Mouse (Mus musculus) T-cell, adult 2 months (primary cell): Measurements from ENCODE around the gene Atp6v0e.

Source experiments
- DNase-seq: peaks from one replicate; pipeline ENCODE4 v3.0.0; 2022; ENCODE audit warnings: low spot score

Atp6v0e gene

DNA sequence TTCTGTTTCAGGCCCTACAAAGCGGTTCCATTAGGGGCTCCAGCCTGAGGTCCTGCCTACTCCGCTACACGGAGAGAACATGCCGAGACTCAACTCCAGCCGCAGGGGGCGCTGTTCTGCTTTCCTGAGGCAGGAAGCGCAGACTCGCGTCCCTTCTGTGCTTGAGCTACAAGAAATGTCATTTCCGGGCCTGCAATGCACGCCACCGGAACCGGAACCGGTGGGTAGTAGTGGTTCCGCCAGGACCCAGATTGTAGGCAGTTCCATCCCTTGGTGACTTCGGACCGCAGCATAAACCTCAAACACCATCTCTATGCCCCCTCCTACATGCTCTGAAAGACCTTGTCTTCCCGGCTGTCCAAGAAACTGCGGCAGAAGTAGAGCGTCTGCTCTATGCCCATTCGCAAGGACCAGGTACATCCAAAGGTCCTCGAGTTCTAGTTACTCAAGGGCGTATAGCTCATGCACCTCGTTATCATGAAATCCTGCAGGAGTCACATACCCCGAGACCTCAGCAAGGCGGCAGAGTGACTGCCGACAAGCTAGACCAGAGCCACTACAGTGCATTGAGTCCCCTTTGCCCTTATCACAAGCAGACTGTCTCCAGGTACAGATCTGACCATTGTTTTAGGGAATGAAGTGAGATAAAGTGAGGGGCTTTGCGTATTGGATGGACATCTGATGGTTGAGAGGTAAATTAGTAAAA is at the start of gene Atp6v0e:
Atp6v0e (plus strand) TSS at position 254 of the 706 bp plus-strand sequence.
- DNase-seq = peak; percentile 94

DNA sequence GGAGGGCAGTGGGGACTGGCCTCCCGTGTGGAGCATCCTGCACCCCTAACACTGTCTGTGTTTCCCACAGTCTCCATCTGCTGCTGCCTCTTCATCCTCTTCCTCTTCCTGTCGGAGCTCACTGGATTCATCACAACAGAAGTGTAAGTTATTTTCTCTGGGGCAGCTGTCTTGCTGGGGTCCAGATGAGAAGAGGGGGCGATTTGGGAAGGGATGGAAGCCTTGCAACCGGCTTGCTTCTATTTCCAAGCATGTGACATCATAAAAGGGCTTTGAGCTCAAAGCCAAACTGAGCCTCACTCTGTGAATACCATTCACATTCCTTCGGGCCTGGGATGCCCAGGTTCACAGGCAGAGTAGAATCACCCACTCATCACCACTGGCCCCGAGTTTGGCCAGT is 48.7 kb upstream of the Atp6v0e start:
- no peak for DNase-seq

GRCm38 (mm10) chr17:26614708-26615486 is 48.1 kb upstream of the Atp6v0e start:
- DNase-seq = no peak

DNA sequence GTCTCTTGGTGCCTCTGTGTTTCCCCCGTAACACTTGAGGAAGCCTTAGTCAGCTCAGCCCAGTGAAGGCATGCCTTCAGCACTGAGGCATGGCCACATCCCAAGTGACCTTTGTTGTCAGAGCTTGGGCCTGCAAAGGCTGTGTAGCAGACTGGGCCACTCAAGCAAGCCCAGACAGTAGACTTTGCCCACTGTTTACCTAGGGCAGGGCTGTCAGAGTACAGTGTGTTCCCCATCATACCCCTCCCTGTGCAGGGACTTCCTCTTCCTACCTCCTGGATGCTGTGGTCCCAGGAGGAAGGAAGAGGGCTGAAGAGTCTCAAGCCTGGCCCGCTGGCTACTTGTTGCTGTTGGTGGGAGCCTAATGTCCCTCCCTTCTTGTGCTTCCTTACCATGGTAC is 46.3 kb upstream of the Atp6v0e start:
- no peak for DNase-seq

DNA sequence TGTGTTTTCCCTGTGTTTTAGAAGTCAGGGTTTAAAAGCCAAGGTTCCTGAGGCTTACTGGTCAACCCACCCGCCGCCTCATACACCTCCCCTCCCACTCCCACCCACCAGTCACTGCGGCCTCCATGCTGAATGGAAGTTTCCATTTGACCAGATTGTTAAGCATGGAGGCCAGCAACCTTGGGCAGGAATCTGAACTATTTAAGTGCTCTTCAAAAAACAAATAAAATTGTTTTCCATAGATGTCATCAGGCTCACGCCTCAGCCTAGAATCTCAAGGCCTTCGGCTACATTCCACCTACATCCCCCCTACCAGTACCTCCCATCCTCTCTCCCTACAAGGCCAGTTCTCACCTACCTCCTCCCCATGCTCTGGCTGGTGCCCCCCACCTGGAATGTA is 44.5 kb upstream of the Atp6v0e start:
- DNase-seq = no peak

- DNase-seq = no peak
These were observed 43.5 kb upstream of the Atp6v0e start for GRCm38 (mm10) chr17:26619577-26619976.

GRCm38 (mm10) chr17:26620292-26620691 is 42.7 kb upstream of the Atp6v0e start:
- no peak for DNase-seq

GRCm38 (mm10) chr17:26620786-26621766 is 42.0 kb upstream of the Atp6v0e start:
- DNase-seq = no peak

GRCm38 (mm10) chr17:26621912-26622311 is 41.1 kb upstream of the Atp6v0e start:
- no peak for DNase-seq

DNA sequence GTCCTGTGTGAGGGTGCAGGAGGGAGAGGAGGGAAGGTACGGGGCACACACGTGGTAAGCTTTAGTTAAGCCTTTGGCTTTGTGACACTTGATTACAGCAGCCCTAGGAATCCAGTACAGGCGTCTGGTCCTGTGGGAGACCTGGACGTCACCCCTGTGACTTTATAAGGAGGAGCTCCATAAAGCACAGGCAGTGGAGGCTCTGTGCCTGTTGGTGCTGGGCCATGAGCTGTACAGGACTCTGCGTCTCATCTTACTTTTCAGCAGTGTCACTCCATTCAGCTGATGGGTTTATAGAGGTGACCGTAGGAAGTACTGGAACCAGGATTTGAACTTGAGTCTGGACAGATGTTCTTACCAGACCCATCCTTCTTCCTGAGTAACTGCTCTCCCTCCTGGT is 39.0 kb upstream of the Atp6v0e start:
- no peak for DNase-seq

- no peak for DNase-seq
These were observed 38.0 kb upstream of the Atp6v0e start for GRCm38 (mm10) chr17:26624999-26625398.

DNA sequence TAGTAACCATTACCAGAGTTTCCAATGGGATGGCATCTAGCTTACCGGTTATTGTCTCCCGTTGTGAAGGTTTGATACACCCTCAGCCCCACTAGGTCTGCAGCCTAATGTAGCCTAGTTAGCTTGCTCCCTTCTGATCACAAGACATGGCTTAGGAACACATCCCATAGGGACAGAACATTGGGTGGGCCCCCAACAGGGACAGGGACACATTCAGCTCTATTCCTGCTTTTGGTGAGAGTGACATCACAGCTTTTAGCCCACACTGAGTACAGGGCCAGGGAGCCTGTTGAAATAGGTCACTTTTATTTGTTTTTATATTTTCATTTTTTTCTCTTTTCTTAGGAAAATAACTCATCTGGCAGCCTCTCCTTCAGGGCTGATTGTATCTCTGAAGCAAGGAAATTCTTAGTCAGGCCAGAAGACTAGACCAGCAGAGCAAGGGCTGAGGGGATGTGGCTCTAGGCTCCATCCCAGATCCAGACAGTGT is 37.5 kb upstream of the Atp6v0e start:
- no peak for DNase-seq

GRCm38 (mm10) chr17:26628479-26628878 is 34.6 kb upstream of the Atp6v0e start:
- no peak for DNase-seq

- no peak for DNase-seq
These were observed 34.1 kb upstream of the Atp6v0e start for GRCm38 (mm10) chr17:26628936-26629335.

DNA sequence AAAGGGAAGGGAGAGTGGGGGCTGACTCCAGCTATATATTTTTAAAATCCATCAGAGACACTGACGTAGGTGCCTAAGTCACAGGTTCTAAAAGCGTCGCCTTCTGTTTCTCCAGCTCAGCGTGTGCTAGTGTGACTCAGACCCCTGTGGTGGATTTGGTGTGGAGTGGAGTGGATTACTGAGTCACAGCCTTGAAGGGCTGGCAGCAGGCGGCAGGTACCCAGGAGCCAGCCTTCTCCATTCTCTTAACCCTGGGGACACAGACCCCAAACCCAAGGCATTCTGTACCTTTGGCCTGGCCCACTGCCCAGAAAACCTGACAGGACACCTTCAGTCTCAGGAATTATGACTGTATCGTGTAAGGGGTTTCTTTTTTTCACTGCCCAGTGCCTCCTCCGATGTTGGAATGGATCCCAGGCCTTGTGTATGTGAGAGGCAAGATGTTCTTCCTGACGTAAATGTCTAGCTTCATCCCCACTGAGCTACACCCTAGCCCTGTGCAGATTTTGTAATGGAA is 31.2 kb upstream of the Atp6v0e start:
- DNase-seq = no peak

GRCm38 (mm10) chr17:26633186-26633585 is 29.8 kb upstream of the Atp6v0e start:
- DNase-seq = no peak

GRCm38 (mm10) chr17:26633926-26634325 is 29.1 kb upstream of the Atp6v0e start:
- no peak for DNase-seq

GRCm38 (mm10) chr17:26634539-26634938 is 28.5 kb upstream of the Atp6v0e start:
- DNase-seq = no peak

DNA sequence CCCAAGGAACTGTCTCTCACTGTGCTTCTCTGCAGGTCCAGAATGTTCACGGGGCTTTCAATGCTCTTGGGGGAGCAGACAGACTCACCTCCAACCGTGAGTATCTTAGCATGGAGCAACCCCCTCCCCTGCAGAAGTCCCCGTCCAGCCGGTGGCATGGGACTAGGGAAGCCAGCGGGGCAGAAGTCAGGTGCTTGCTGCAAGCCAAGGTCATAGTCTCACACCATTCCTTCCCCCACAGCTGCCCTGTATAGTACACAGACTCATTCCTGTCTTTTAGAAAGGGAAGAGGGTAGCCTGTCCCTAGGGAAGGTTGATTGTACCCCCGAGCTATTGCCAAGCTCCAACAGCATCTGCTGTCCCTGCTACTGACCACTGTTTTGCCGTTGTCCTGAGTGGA is 27.1 kb upstream of the Atp6v0e start:
- no peak for DNase-seq

GRCm38 (mm10) chr17:26637851-26638250 is 25.2 kb upstream of the Atp6v0e start:
- no peak for DNase-seq

GRCm38 (mm10) chr17:26638655-26639054 is 24.4 kb upstream of the Atp6v0e start:
- peak; percentile 60 for DNase-seq

- DNase-seq = no peak
These were observed 23.2 kb upstream of the Atp6v0e start for GRCm38 (mm10) chr17:26639791-26640190.
